Mouse (Mus musculus) spleen, adult 2 months (tissue): Measurements from ENCODE around the gene Fem1a.

ENCODE experiments used
- CTCF ChIP-seq: fragments of 200-500 bp; IDR thresholded peaks from 2 replicates; pipeline ENCODE4 v1.5.1; 2011; ENCODE audit warnings: mild to moderate bottlenecking, inconsistent platforms; ENCODE audit not compliant: insufficient read depth, insufficient read length, insufficient replicate concordance; ENCODE audit errors: extremely low read depth
- POLR2A ChIP-seq: fragments of 200-500 bp; IDR thresholded peaks from 2 replicates; pipeline ENCODE4 v1.6.1; 2011; ENCODE audit warnings: low read depth, low read length, inconsistent platforms

DNA sequence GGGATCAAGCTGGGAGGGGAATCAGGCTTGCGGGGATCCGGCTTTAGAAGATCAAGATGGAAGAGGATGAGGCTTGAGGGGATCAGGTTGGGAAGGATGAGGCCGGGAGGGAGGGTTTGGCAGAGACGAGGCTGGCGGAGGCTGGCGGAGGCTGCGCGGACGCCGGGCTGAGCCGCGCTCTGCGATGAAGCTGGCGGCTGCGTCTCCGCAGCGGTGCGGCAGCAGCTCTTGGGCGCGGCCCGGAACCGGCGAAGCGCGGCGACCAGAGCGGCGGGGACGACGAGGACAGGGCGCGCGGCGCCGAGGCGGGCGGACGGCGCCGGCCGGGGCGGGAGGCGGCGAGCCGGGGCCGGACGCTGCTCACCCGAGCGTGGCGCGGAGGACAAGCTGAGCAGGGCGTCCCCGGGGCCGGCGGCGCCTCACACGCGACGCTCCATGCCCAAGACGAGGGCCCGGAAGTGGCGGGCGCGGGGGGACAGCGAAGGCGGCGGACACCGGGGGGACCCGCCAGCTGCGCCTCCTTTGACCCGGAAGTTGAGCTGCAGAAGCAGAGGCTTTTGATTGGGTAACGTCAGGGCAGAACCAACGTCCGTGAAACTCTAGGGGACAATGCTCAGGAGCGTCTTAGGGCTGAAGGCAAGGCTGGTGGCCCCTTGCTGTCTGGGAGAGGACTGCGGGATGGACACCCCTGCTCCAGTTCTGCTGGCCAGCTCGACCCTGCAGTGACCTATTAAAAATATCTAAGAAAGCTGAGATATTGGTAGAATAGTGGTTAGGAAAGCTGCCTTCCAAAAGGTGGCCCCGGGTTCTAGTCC, 38.0 kb upstream of the Fem1a start, which contains the start of gene Dpp9:
- TF ChIP-seq CTCF, result peak; percentile 10; the same call in 1 of the 2 replicates
- no peak; the same call in 1 of the 2 replicates for TF ChIP-seq POLR2A
